Mouse (Mus musculus) cortical plate, adult 2 months (tissue): ENCODE results near the gene Tdp2. TPM values are rescaled to one million over a fixed set of nuclear protein-coding genes. Genes with fewer than 3 reads are reported as not detected.

ENCODE experiments used
- H3K27ac ChIP-seq: fragments of 200-500 bp; 2 replicates; pipeline ENCODE4 v1.5.1; 2012; ENCODE audit warnings: low read length, control low read depth, inconsistent platforms; ENCODE audit not compliant: insufficient read depth
- H3K4me1 ChIP-seq: fragments of 200-500 bp; 2 replicates; pipeline ENCODE4 v1.6.1; 2011; ENCODE audit warnings: low read length; ENCODE audit not compliant: control insufficient read depth, insufficient read depth
- H3K4me3 ChIP-seq: fragments of 200-500 bp; 2 replicates; pipeline ENCODE4 v1.5.1; 2011; ENCODE audit warnings: mild to moderate bottlenecking, low read length, control low read depth; ENCODE audit not compliant: insufficient read depth
- CTCF ChIP-seq: fragments of 200-500 bp; IDR thresholded peaks from 2 replicates; pipeline ENCODE4 v1.5.1; 2011; ENCODE audit warnings: mild to moderate bottlenecking, control low read depth, low read length; ENCODE audit not compliant: insufficient read depth; ENCODE audit errors: extremely low read depth
- POLR2A ChIP-seq: fragments of 200-500 bp; IDR thresholded peaks from 2 replicates; pipeline ENCODE4 v1.6.1; 2011; ENCODE audit warnings: mild to moderate bottlenecking, low read length, control low read depth; ENCODE audit not compliant: insufficient read depth; ENCODE audit errors: extremely low read depth
- polyA plus RNA-seq: library from polyadenylated mRNA; depleted of rRNA; stranded (reverse); fragments of >200 nt; gene quantifications from 2 replicates; pipeline ENCODE4 v1.2.3, GENCODE M21; 2012; rRNA removed

Gene Tdp2
- polyA plus RNA-seq, 1 experiment: 25.2 TPM

DNA sequence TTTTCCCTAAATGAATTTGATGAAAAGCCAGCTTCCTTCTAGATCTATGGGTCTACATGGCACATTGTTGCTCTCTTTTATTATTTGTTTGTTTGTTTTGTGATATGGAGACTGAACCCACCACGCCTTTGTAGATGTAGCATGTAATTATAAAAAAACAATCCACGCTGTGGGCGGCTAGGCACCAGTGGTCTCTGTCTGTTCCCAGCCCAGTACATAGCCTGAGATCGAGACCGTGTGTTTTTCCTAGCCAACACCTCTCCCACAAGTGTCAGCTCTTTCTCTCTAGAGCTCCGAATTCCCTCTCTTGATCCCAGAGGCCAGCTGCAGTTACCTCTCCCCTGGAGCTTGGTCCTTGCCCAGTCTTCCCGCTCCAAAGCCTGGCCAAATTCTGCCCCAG, 36.8 kb downstream of the Tdp2 start:
- no peak overlapping the region for H3K4me3 ChIP-seq
- H3K4me1 ChIP-seq: no peaks in the 10 kb centered on the region
- H3K27ac ChIP-seq: no peak overlapping the region
- TF ChIP-seq POLR2A: no peak
- no peak for TF ChIP-seq CTCF

GRCm38 (mm10) chr13:24879359-24880040, 48.0 kb downstream of the Tdp2 start:
- Histone ChIP-seq H3K27ac (no peak overlapping the region), H3K4me3 (no peak overlapping the region), H3K4me1 (no peaks in the 10 kb centered on the region)
- no peak for TF ChIP-seq POLR2A
- TF ChIP-seq CTCF: no peak

GRCm38 (mm10) chr13:24880208-24880607, 48.7 kb downstream of the Tdp2 start:
- Histone ChIP-seq H3K4me3 (no peak overlapping the region), H3K27ac (no peak overlapping the region), H3K4me1 (no peaks in the 10 kb centered on the region)
- TF ChIP-seq CTCF: no peak
- no peak for TF ChIP-seq POLR2A

DNA sequence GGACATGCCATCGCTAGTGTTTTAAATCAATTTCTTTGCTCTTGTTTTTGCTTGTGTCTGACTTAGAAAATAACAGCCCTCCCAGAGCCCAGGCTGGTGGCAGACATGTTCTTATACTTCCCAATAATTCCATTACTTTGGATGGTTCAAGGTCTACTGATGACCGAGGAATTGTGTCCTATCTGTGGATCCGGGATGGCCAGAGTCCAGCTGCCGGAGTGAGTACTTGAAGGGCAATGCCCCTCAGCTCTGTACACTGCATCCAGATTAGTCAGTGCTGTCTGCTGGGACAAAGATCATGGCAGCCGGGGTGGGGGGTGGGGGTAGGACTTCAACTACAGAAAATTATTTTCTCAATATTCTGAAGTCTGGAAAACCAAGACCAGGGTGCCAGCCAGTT, 49.2 kb downstream of the Tdp2 start:
- TF ChIP-seq POLR2A (no peak), CTCF (no peak)
- Histone ChIP-seq H3K27ac (no peak overlapping the region), H3K4me3 (no peak overlapping the region), H3K4me1 (no peaks in the 10 kb centered on the region)

- Histone ChIP-seq H3K4me1 (no peaks in the 10 kb centered on the region), H3K4me3 (no peak overlapping the region), H3K27ac (no peak overlapping the region)
- TF ChIP-seq POLR2A (no peak), CTCF (no peak)
These were observed 50.9 kb downstream of the Tdp2 start for GRCm38 (mm10) chr13:24882411-24882810.

- Histone ChIP-seq H3K4me3 (no peak overlapping the region), H3K4me1 (no peaks in the 10 kb centered on the region), H3K27ac (no peak overlapping the region)
- TF ChIP-seq CTCF: no peak
- TF ChIP-seq POLR2A: no peak
These were observed 58.1 kb downstream of the Tdp2 start for GRCm38 (mm10) chr13:24889554-24889953.

Other genes starting within 250 kb of the Tdp2 start
- gene Ripor2, start 249.5 kb upstream of the Tdp2 start, polyA plus RNA-seq: 25.6 and 26.6 TPM in 2 replicates
- gene Armh2, start 90.4 kb upstream of the Tdp2 start, polyA plus RNA-seq: 0.11 and 0.46 TPM in 2 replicates
- 5.1 and 6.0 TPM in 2 replicates for gene Gmnn, start 69.8 kb upstream of the Tdp2 start, polyA plus RNA-seq
- gene BC005537, start 30.0 kb upstream of the Tdp2 start, polyA plus RNA-seq: 115 and 122 TPM in 2 replicates
- 153 and 169 TPM in 2 replicates for gene Acot13, start 139 bp upstream of the Tdp2 start, polyA plus RNA-seq
- gene D130043K22Rik, start 13.5 kb downstream of the Tdp2 start, polyA plus RNA-seq: 16.4 and 16.8 TPM in 2 replicates
- 39.0 TPM in 2 replicates for gene Aldh5a1, start 106.0 kb downstream of the Tdp2 start, polyA plus RNA-seq
- 21.7 and 22.6 TPM in 2 replicates for gene Gpld1, start 111.5 kb downstream of the Tdp2 start, polyA plus RNA-seq
- 47.6 and 53.6 TPM in 2 replicates for gene Mrs2, start 188.7 kb downstream of the Tdp2 start, polyA plus RNA-seq
- gene Dcdc2a, start 224.3 kb downstream of the Tdp2 start, polyA plus RNA-seq: 8.3 and 12.9 TPM in 2 replicates